Mouse (Mus musculus) embryonic facial prominence, embryonic 15.5 days (tissue): ENCODE results near the gene Gna13. TPM values are rescaled to one million over a fixed set of nuclear protein-coding genes. Genes with fewer than 3 reads are reported as not detected.
A peak's percentile ranks its signal among the peaks of the same experiment; 100 is the strongest.

ENCODE experiments used
- ATAC-seq: fragments of 200-750 bp; cut with Nextera tagmentation; 2 replicates; pipeline ENCODE4 v1.8.0; 2017; ENCODE audit warnings: low read depth, moderate TSS enrichment; ENCODE audit not compliant: insufficient number of reproducible peaks, low FRiP score, low TSS enrichment
- H3K27ac ChIP-seq: fragments of 300-500 bp; sonication (generic); replicated peaks from 2 replicates; pipeline ENCODE4 v1.5.1; 2015; ENCODE audit warnings: mild to moderate bottlenecking, inconsistent platforms
- H3K27me3 ChIP-seq: fragments of 300-500 bp; sonication (generic); 2 replicates; pipeline ENCODE4 v1.6.1; 2015; ENCODE audit warnings: inconsistent platforms
- H3K36me3 ChIP-seq: fragments of 300-500 bp; sonication (generic); 2 replicates; pipeline ENCODE4 v1.6.1; 2015; ENCODE audit warnings: mild to moderate bottlenecking, inconsistent platforms
- H3K4me1 ChIP-seq: fragments of 300-500 bp; sonication (generic); 2 replicates; pipeline ENCODE4 v1.6.1; 2015; ENCODE audit warnings: inconsistent platforms
- H3K4me2 ChIP-seq: fragments of 300-500 bp; sonication (generic); replicated peaks from 2 replicates; pipeline ENCODE4 v1.6.1; 2015; ENCODE audit warnings: mild to moderate bottlenecking, inconsistent platforms
- H3K4me3 ChIP-seq: fragments of 300-500 bp; sonication (generic); replicated peaks from 2 replicates; pipeline ENCODE4 v1.5.1; 2015; ENCODE audit warnings: mild to moderate bottlenecking, inconsistent platforms
- H3K9ac ChIP-seq: fragments of 300-500 bp; sonication (generic); 2 replicates; pipeline ENCODE4 v1.6.1; 2015; ENCODE audit warnings: inconsistent platforms
- H3K9me3 ChIP-seq: fragments of 300-500 bp; sonication (generic); replicated peaks from 2 replicates; pipeline ENCODE4 v1.6.1; 2016; ENCODE audit warnings: inconsistent platforms
- WGBS: fragments of 180-500 bp; shearing (Covaris S2); methylation state at CpG from one replicate; pipeline ENCODE4 v1.1.7; 2015; 5-methylcytosine and 5-hydroxymethylcytosine counted together
- polyA plus RNA-seq: library from polyadenylated mRNA; unstranded; fragments of >200 nt; fragmentation: Nextera tagmentation; extraction: Ambion mirVana; gene quantifications from 2 replicates; pipeline ENCODE4 v1.2.1, GENCODE M21; 2015

The Gna13 gene
- polyA plus RNA-seq: 24.8 and 25.6 TPM in 2 replicates

GRCm38 (mm10) chr11:109362463-109363190 lies at the start of gene Gna13:
Gene Gna13, plus strand, starts transcription at chr11:109362831.
- peaks cover 5% of the 10 kb centered on the region; the same call in 1 of the 2 replicates for H3K36me3 ChIP-seq
- H3K27me3 ChIP-seq: no peaks in the 10 kb centered on the region
- ATAC-seq: peak; percentile 85
- peaks cover 57% of the 10 kb centered on the region for H3K4me1 ChIP-seq
- H3K4me3 ChIP-seq: peak within 1 kb of the TSS; percentile 92
- WGBS: under 1% methylated on average over 41 of the region's 89 CpGs
- H3K4me2 ChIP-seq: peak within 1 kb of the TSS; percentile 65
- no peaks in the 10 kb centered on the region for H3K9me3 ChIP-seq
- peak within 1 kb of the TSS; percentile 96 for H3K27ac ChIP-seq
- H3K9ac ChIP-seq: peak within 1 kb of the TSS; percentile 85

- H3K27me3 ChIP-seq: 0 out of 2 replicates have a peak, but pooled peaks cover 2% of the 10 kb centered on the region
- no peak overlapping the region for H3K27ac ChIP-seq
- peaks cover 13% of the 10 kb centered on the region; the same call in 1 of the 2 replicates for H3K4me1 ChIP-seq
- no peaks in the 10 kb centered on the region for H3K9me3 ChIP-seq
- no peak for ATAC-seq
- H3K4me3 ChIP-seq: no peak overlapping the region
- WGBS: 40% methylated on average over 4 of the region's 4 CpGs
- H3K9ac ChIP-seq: no peak overlapping the region
- no peaks in the 10 kb centered on the region for H3K36me3 ChIP-seq
- no peak overlapping the region for H3K4me2 ChIP-seq
Measured at GRCm38 (mm10) chr11:109316921-109317320, 45.7 kb upstream of the Gna13 start.

GRCm38 (mm10) chr11:109319471-109319870 lies 43.2 kb upstream of the Gna13 start:
- no peaks in the 10 kb centered on the region for H3K9me3 ChIP-seq
- no peak overlapping the region for H3K27ac ChIP-seq
- H3K4me2 ChIP-seq: no peak overlapping the region

GRCm38 (mm10) chr11:109319946-109320345 lies 42.7 kb upstream of the Gna13 start:
- no peak overlapping the region for H3K4me2 ChIP-seq
- no peaks in the 10 kb centered on the region for H3K36me3 ChIP-seq
- H3K4me1 ChIP-seq: peaks cover 17% of the 10 kb centered on the region
- 78% methylated on average over 5 of the region's 5 CpGs for WGBS
- no peaks in the 10 kb centered on the region for H3K9me3 ChIP-seq
- no peak overlapping the region for H3K27ac ChIP-seq
- ATAC-seq: no peak
- no peak overlapping the region for H3K4me3 ChIP-seq
- H3K9ac ChIP-seq: no peak overlapping the region
- no peaks in the 10 kb centered on the region for H3K27me3 ChIP-seq

More at GRCm38 (mm10) chr11:109319471-109319870, 43.2 kb upstream of the Gna13 start:
- Histone ChIP-seq H3K36me3 (no peaks in the 10 kb centered on the region), H3K27me3 (no peaks in the 10 kb centered on the region), H3K4me3 (no peak overlapping the region), H3K9ac (no peak overlapping the region), H3K4me1 (peaks cover 17% of the 10 kb centered on the region)
- 71% methylated on average over 4 of the region's 4 CpGs for WGBS
- no peak for ATAC-seq

GRCm38 (mm10) chr11:109320361-109320933 lies 42.2 kb upstream of the Gna13 start:
- Histone ChIP-seq H3K4me2 (no peak overlapping the region), H3K36me3 (no peaks in the 10 kb centered on the region), H3K27ac (no peak overlapping the region), H3K4me3 (no peak overlapping the region), H3K9ac (no peak overlapping the region), H3K4me1 (peaks cover 17% of the 10 kb centered on the region), H3K9me3 (no peaks in the 10 kb centered on the region), H3K27me3 (no peaks in the 10 kb centered on the region)
- 42% methylated on average over 8 of the region's 8 CpGs for WGBS
- no peak for ATAC-seq

- WGBS: 59% methylated on average over 13 of the region's 13 CpGs
- Histone ChIP-seq H3K27me3 (no peaks in the 10 kb centered on the region), H3K9ac (no peak overlapping the region), H3K36me3 (no peaks in the 10 kb centered on the region), H3K4me2 (no peak overlapping the region), H3K4me3 (no peak overlapping the region), H3K9me3 (no peaks in the 10 kb centered on the region), H3K27ac (no peak overlapping the region), H3K4me1 (peaks cover 14% of the 10 kb centered on the region)
- ATAC-seq: no peak
Measured at GRCm38 (mm10) chr11:109326270-109326669, 36.4 kb upstream of the Gna13 start.

- Histone ChIP-seq H3K4me3 (no peak overlapping the region), H3K4me2 (no peak overlapping the region), H3K27ac (no peak overlapping the region), H3K27me3 (no peaks in the 10 kb centered on the region), H3K4me1 (peaks cover 21% of the 10 kb centered on the region), H3K9me3 (no peaks in the 10 kb centered on the region), H3K9ac (no peak overlapping the region), H3K36me3 (no peaks in the 10 kb centered on the region)
- ATAC-seq: no peak
- WGBS: 39% methylated on average over 3 of the region's 3 CpGs
Measured at GRCm38 (mm10) chr11:109327381-109327780, 35.2 kb upstream of the Gna13 start.

GRCm38 (mm10) chr11:109327952-109328351 lies 34.7 kb upstream of the Gna13 start:
- Histone ChIP-seq H3K9ac (no peak overlapping the region), H3K27me3 (no peaks in the 10 kb centered on the region), H3K9me3 (no peaks in the 10 kb centered on the region), H3K27ac (no peak overlapping the region), H3K4me2 (no peak overlapping the region), H3K36me3 (no peaks in the 10 kb centered on the region), H3K4me3 (no peak overlapping the region), H3K4me1 (peaks cover 21% of the 10 kb centered on the region)
- ATAC-seq: no peak
- 75% methylated on average over 10 of the region's 10 CpGs for WGBS

GRCm38 (mm10) chr11:109329331-109329730 lies 33.3 kb upstream of the Gna13 start:
- no peaks in the 10 kb centered on the region for H3K27me3 ChIP-seq
- no peak overlapping the region for H3K9ac ChIP-seq
- no peaks in the 10 kb centered on the region for H3K9me3 ChIP-seq
- no peaks in the 10 kb centered on the region for H3K36me3 ChIP-seq
- no peak overlapping the region for H3K4me3 ChIP-seq
- H3K4me2 ChIP-seq: no peak overlapping the region
- 47% methylated on average over 4 of the region's 4 CpGs for WGBS
- H3K4me1 ChIP-seq: peaks cover 15% of the 10 kb centered on the region
- H3K27ac ChIP-seq: no peak overlapping the region
- no peak for ATAC-seq

GRCm38 (mm10) chr11:109330706-109331393 lies 31.8 kb upstream of the Gna13 start:
- Histone ChIP-seq H3K9ac (no peak overlapping the region), H3K4me1 (peaks cover 15% of the 10 kb centered on the region), H3K36me3 (no peaks in the 10 kb centered on the region), H3K9me3 (no peaks in the 10 kb centered on the region), H3K4me2 (peak overlapping the region; percentile 59), H3K4me3 (peak overlapping the region; percentile 38; the same call in 1 of the 2 replicates), H3K27ac (no peak overlapping the region), H3K27me3 (no peaks in the 10 kb centered on the region)
- ATAC-seq: 0 out of 2 replicates have a peak, but pooled peaks have one; percentile 20
- 33% methylated on average over 17 of the region's 17 CpGs for WGBS

GRCm38 (mm10) chr11:109331424-109331824 lies 31.2 kb upstream of the Gna13 start:
- no peak overlapping the region for H3K9ac ChIP-seq
- H3K4me3 ChIP-seq: peak overlapping the region; percentile 38
- peak; percentile 90 for ATAC-seq
- peak overlapping the region; percentile 59 for H3K4me2 ChIP-seq
- no peaks in the 10 kb centered on the region for H3K36me3 ChIP-seq
- H3K9me3 ChIP-seq: no peaks in the 10 kb centered on the region
- no peak overlapping the region for H3K27ac ChIP-seq
- no peaks in the 10 kb centered on the region for H3K27me3 ChIP-seq
- WGBS: 4% methylated on average over 6 of the region's 6 CpGs
- H3K4me1 ChIP-seq: peaks cover 12% of the 10 kb centered on the region
